In genomic region chr1:35201880-35202220, GRCm38 (mm10) we compare ENCODE assay signal across 19 mouse cellular contexts.
DNase-seq lines count a peak whose midpoint lies in the region; ATAC-seq and TF ChIP-seq lines count a peak whose summit lies in the region.
"Had no signal": no experiment of that assay in that cellular context is flagged by ENCODE, and none has a peak within 500 bp of the region (broad histone marks: within the 10 kb centered on the region; RNA-seq: fewer than 3 reads in every experiment).

No protein-coding gene starts in this region.

- 68% methylated on average over 1 of the region's 1 CpGs for WGBS in hindbrain, embryonic 13.5 days
- 65% methylated on average over 1 of the region's 1 CpGs for WGBS in hindbrain, postnatal 0 days
- 61% methylated on average over 1 of the region's 1 CpGs for WGBS in neural tube, embryonic 15.5 days

- H3K4me1 ChIP-seq in hindbrain, embryonic 13.5 days (replicated peaks) = peaks cover 14% of the 10 kb centered on the region
- H3K4me1 ChIP-seq in hindbrain, postnatal 0 days (ENCODE audit: insufficient read depth, low read length) = 0 out of 2 replicates have a peak, but pooled peaks cover 4% of the 10 kb centered on the region
- peaks cover 18% of the 10 kb centered on the region for H3K4me1 ChIP-seq in neural tube, embryonic 15.5 days
- H3K4me1 ChIP-seq: embryonic facial prominence, embryonic 10.5 days; forebrain, embryonic 10.5 days; hindbrain, embryonic 10.5 days had no signal

- intact Hi-C loops in left cerebral cortex, adult 2 months (cut with DNase I) = loop anchor here (5.0 kb wide), 2 partner anchors 40 to 225 kb away; no protein-coding TSS in a partner anchor

- H3K27me3 ChIP-seq in hindbrain, embryonic 13.5 days = no peaks in the 10 kb centered on the region
- no peaks in the 10 kb centered on the region for H3K27me3 ChIP-seq in hindbrain, postnatal 0 days (ENCODE audit: insufficient read depth, low read length)
- no peaks in the 10 kb centered on the region for H3K27me3 ChIP-seq in neural tube, embryonic 15.5 days (replicated peaks)

- H3K9ac ChIP-seq in hindbrain, embryonic 13.5 days = no peak overlapping the region
- H3K9ac ChIP-seq in hindbrain, postnatal 0 days (replicated peaks; ENCODE audit: low read length) = no peak overlapping the region
- H3K9ac ChIP-seq in neural tube, embryonic 15.5 days (replicated peaks) = no peak overlapping the region

- H3K4me3 ChIP-seq in hindbrain, embryonic 13.5 days = no peak overlapping the region
- no peak overlapping the region for H3K4me3 ChIP-seq in hindbrain, postnatal 0 days (ENCODE audit: low read length)
- no peak overlapping the region for H3K4me3 ChIP-seq in left cerebral cortex, adult 2 months
- no peak overlapping the region for H3K4me3 ChIP-seq in neural tube, embryonic 15.5 days (replicated peaks)
- H3K4me3 ChIP-seq: embryonic facial prominence, embryonic 10.5 days; erythroblast, embryonic 14.5 days; forebrain, embryonic 10.5 days; hindbrain, embryonic 10.5 days had no signal

- H3K4me2 ChIP-seq in hindbrain, embryonic 13.5 days = no peak overlapping the region
- H3K4me2 ChIP-seq in hindbrain, postnatal 0 days (ENCODE audit: low read depth, low read length) = no peak overlapping the region
- H3K4me2 ChIP-seq in neural tube, embryonic 15.5 days = no peak overlapping the region
- H3K4me2 ChIP-seq: heart, embryonic 11.5 days had no signal

- no peak for TF ChIP-seq CTCF in hindbrain, postnatal 0 days (IDR thresholded peaks at IDR 0.05; ENCODE audit: low read depth)
- no peak for TF ChIP-seq CTCF in left cerebral cortex, adult 2 months (IDR thresholded peaks at IDR 0.05)

- no peaks in the 10 kb centered on the region for H3K36me3 ChIP-seq in hindbrain, embryonic 13.5 days
- H3K36me3 ChIP-seq in hindbrain, postnatal 0 days (ENCODE audit: insufficient read depth, low read length) = no peaks in the 10 kb centered on the region
- no peaks in the 10 kb centered on the region for H3K36me3 ChIP-seq in neural tube, embryonic 15.5 days
- H3K36me3 ChIP-seq: embryonic facial prominence, embryonic 10.5 days; forebrain, embryonic 10.5 days; hindbrain, embryonic 10.5 days had no signal

- peak overlapping the region; percentile 61 for H3K27ac ChIP-seq in hindbrain, embryonic 13.5 days
- no peak overlapping the region for H3K27ac ChIP-seq in hindbrain, postnatal 0 days
- H3K27ac ChIP-seq in left cerebral cortex, adult 2 months = peak overlapping the region; percentile 87
- peak overlapping the region; percentile 63; the same call in 1 of the 2 replicates for H3K27ac ChIP-seq in neural tube, embryonic 15.5 days (replicated peaks)
- H3K27ac ChIP-seq: embryonic facial prominence, embryonic 10.5 days; forebrain, embryonic 10.5 days; hindbrain, embryonic 10.5 days had no signal

- no peaks in the 10 kb centered on the region for H3K9me3 ChIP-seq in hindbrain, embryonic 13.5 days
- no peaks in the 10 kb centered on the region for H3K9me3 ChIP-seq in hindbrain, postnatal 0 days (ENCODE audit: low read length)
- H3K9me3 ChIP-seq in neural tube, embryonic 15.5 days (replicated peaks) = no peaks in the 10 kb centered on the region
- H3K9me3 ChIP-seq: hindbrain, embryonic 10.5 days had no signal

- ATAC-seq in hindbrain, embryonic 13.5 days (ENCODE audit: low FRiP score) = peak; percentile 49
- no peak for ATAC-seq in hindbrain, postnatal 0 days
- ATAC-seq in neural tube, embryonic 15.5 days (ENCODE audit: low FRiP score) = peak; percentile 63
- ATAC-seq in megakaryocyte-erythroid progenitor cell, adult 5-6 weeks (replicated peaks; ENCODE audit: low FRiP score, low TSS enrichment, poor library complexity, severe bottlenecking) = no peak
- ATAC-seq: inflammation-experienced regulatory T-cells, adult 6 months had no signal

- DNase-seq in hindbrain, postnatal 0 days (ENCODE audit: low spot score) = no peak
- DNase-seq in left cerebral cortex, adult 2 months (ENCODE audit: extremely low spot score in 1 of 2, low spot score in 2 of 2) = no peak
- no peak for DNase-seq in left cerebral cortex, adult 18-20 months (ENCODE audit: low spot score in 2 of 2)
- DNase-seq in testis, postnatal 10 days (ENCODE audit: low spot score) = peak; percentile 5
- no peak for DNase-seq in testis, postnatal 14 days (ENCODE audit: low spot score)
- DNase-seq: adrenal gland, adult 2 months; adrenal gland, postnatal 36 days; cerebellum, adult 11-12 months; gastrocnemius, postnatal 10 days; heart, adult 18-20 months had no signal

Comparison
In these comparisons a context has a peak if more than half of its experiments do, and no peak if none do; other contexts are left out.
1. ATAC-seq: peak in hindbrain, embryonic 13.5 days (single experiment) and neural tube, embryonic 15.5 days (single experiment); none in hindbrain, postnatal 0 days (single experiment) and megakaryocyte-erythroid progenitor cell, adult 5-6 weeks (single experiment).